Mouse (Mus musculus) liver, postnatal 0 days (tissue): ENCODE results near the gene Wdpcp. TPM values are rescaled to one million over a fixed set of nuclear protein-coding genes. Genes with fewer than 3 reads are reported as not detected.
A peak's percentile ranks its signal among the peaks of the same experiment; 100 is the strongest.

Experiments used
- ATAC-seq: fragments of 200-750 bp; cut with Nextera tagmentation; 2 replicates; pipeline ENCODE4 v1.8.0; 2017; ENCODE audit warnings: mild to moderate bottlenecking, moderate library complexity
- DNase-seq: peaks from one replicate; pipeline ENCODE4 v3.0.0-alpha.2; 2016
- H3K27ac ChIP-seq: fragments of 300-500 bp; sonication (generic); 2 replicates; pipeline ENCODE4 v1.5.1; 2014; ENCODE audit warnings: antibody characterized with exemption, moderate library complexity, mild to moderate bottlenecking, low read depth
- H3K27me3 ChIP-seq: fragments of 300-500 bp; sonication (generic); 2 replicates; pipeline ENCODE4 v1.6.1; 2014; ENCODE audit warnings: low read length, control low read depth, mixed read lengths; ENCODE audit not compliant: insufficient read depth
- H3K36me3 ChIP-seq: fragments of 300-500 bp; sonication (generic); replicated peaks from 2 replicates; pipeline ENCODE4 v1.6.1; 2014; ENCODE audit warnings: mild to moderate bottlenecking, control low read depth, low read length, moderate library complexity, mixed read lengths; ENCODE audit not compliant: insufficient read depth
- H3K4me1 ChIP-seq: fragments of 300-500 bp; sonication (generic); 2 replicates; pipeline ENCODE4 v1.6.1; 2014; ENCODE audit warnings: antibody characterized with exemption, mild to moderate bottlenecking, control low read depth; ENCODE audit not compliant: insufficient read depth
- H3K4me2 ChIP-seq: fragments of 300-500 bp; sonication (generic); 2 replicates; pipeline ENCODE4 v1.6.1; 2014; ENCODE audit warnings: low read depth, mild to moderate bottlenecking, low read length, moderate library complexity, mixed read lengths
- H3K4me3 ChIP-seq: fragments of 300-500 bp; sonication (generic); 2 replicates; pipeline ENCODE4 v1.5.1; 2014; ENCODE audit warnings: low read depth, low read length
- H3K9ac ChIP-seq: fragments of 300-500 bp; sonication (generic); replicated peaks from 2 replicates; pipeline ENCODE4 v1.6.1; 2014; ENCODE audit warnings: mild to moderate bottlenecking, moderate library complexity
- H3K9me3 ChIP-seq: fragments of 300-500 bp; sonication (generic); 2 replicates; pipeline ENCODE4 v1.6.1; 2016; ENCODE audit warnings: mild to moderate bottlenecking, control low read depth, low read length, mixed read lengths
- CTCF ChIP-seq: sonication (generic); IDR thresholded peaks from 2 replicates; pipeline ENCODE4 v1.5.1; 2016; ENCODE audit warnings: antibody characterized with exemption, low read depth
- EP300 ChIP-seq: IDR thresholded peaks from 2 replicates; pipeline ENCODE4 v1.6.1; 2016; ENCODE audit warnings: antibody characterized with exemption, low read depth, mild to moderate bottlenecking
- WGBS: fragments of 180-500 bp; shearing (Covaris S2); extraction: QIAGEN DNeasy Blood & Tissue Kit; methylation state at CpG from one replicate; pipeline ENCODE4 v1.1.7; 2014; ENCODE audit not compliant: insufficient replicate concordance; 5-methylcytosine and 5-hydroxymethylcytosine counted together
- polyA plus RNA-seq: library from polyadenylated mRNA; unstranded; fragments of >200 nt; fragmentation: Nextera tagmentation; extraction: Ambion mirVana; gene quantifications from 2 replicates; pipeline ENCODE4 v1.2.1, GENCODE M21; 2015

The Wdpcp gene
- polyA plus RNA-seq, 1 experiment from 2014 or later: 0.60 TPM

- H3K9me3 ChIP-seq: no peaks in the 10 kb centered on the region
- peaks cover 3% of the 10 kb centered on the region; the same call in 1 of the 2 replicates for H3K4me1 ChIP-seq
- H3K9ac ChIP-seq: no peak overlapping the region
- no peaks in the 10 kb centered on the region for H3K27me3 ChIP-seq
- H3K27ac ChIP-seq: peak overlapping the region; percentile 61
- H3K4me2 ChIP-seq: peak overlapping the region; percentile 53
- WGBS: 77% methylated on average over 12 of the region's 12 CpGs
- peak overlapping the region; percentile 16; the same call in 1 of the 2 replicates for H3K4me3 ChIP-seq
- ATAC-seq (peak; percentile 86), DNase-seq (no peak)
- TF ChIP-seq EP300: no peak
- TF ChIP-seq CTCF: no peak
- H3K36me3 ChIP-seq: no peaks in the 10 kb centered on the region
Observed at GRCm38 (mm10) chr11:21550222-21551173, 21.5 kb upstream of the Wdpcp start.

- ATAC-seq: no peak
- Histone ChIP-seq H3K9me3 (no peaks in the 10 kb centered on the region), H3K27ac (no peak overlapping the region), H3K36me3 (no peaks in the 10 kb centered on the region; the same call in 1 of the 2 replicates), H3K4me3 (no peak overlapping the region), H3K4me2 (no peak overlapping the region), H3K9ac (no peak overlapping the region), H3K4me1 (peaks cover 3% of the 10 kb centered on the region; the same call in 1 of the 2 replicates), H3K27me3 (no peaks in the 10 kb centered on the region)
- 36% methylated on average over 3 of the region's 3 CpGs for WGBS
- DNase-seq: no peak
- TF ChIP-seq EP300: no peak
- TF ChIP-seq CTCF: no peak
Observed at GRCm38 (mm10) chr11:21552049-21552448, 20.0 kb upstream of the Wdpcp start.

- H3K4me3 ChIP-seq: no peak overlapping the region
- 0 out of 2 replicates have a peak, but pooled peaks cover under 1% of the 10 kb centered on the region for H3K4me1 ChIP-seq
- H3K27me3 ChIP-seq: no peaks in the 10 kb centered on the region
- H3K4me2 ChIP-seq: no peak overlapping the region
- peaks cover 49% of the 10 kb centered on the region for H3K36me3 ChIP-seq
- ATAC-seq (no peak), DNase-seq (no peak)
- H3K27ac ChIP-seq: no peak overlapping the region
- WGBS: 82% methylated on average over 11 of the region's 11 CpGs
- TF ChIP-seq EP300 (no peak), CTCF (no peak)
- no peaks in the 10 kb centered on the region for H3K9me3 ChIP-seq
- H3K9ac ChIP-seq: no peak overlapping the region
Observed at GRCm38 (mm10) chr11:21559727-21560126, 12.3 kb upstream of the Wdpcp start.

- H3K27ac ChIP-seq: no peak overlapping the region
Observed at GRCm38 (mm10) chr11:21561347-21561746, 10.7 kb upstream of the Wdpcp start.

GRCm38 (mm10) chr11:21563617-21564325 is 8.3 kb upstream of the Wdpcp start:
- Histone ChIP-seq H3K4me2 (no peak overlapping the region), H3K4me3 (no peak overlapping the region), H3K36me3 (peaks cover 42% of the 10 kb centered on the region), H3K27ac (no peak overlapping the region; the same call in 1 of the 2 replicates), H3K9ac (no peak overlapping the region), H3K4me1 (0 out of 2 replicates have a peak, but pooled peaks cover 5% of the 10 kb centered on the region), H3K9me3 (no peaks in the 10 kb centered on the region), H3K27me3 (no peaks in the 10 kb centered on the region)
- WGBS: 64% methylated on average over 4 of the region's 4 CpGs
- ATAC-seq: no peak
- no peak for DNase-seq
- TF ChIP-seq EP300: no peak
- no peak for TF ChIP-seq CTCF

More at GRCm38 (mm10) chr11:21561347-21561746, 10.7 kb upstream of the Wdpcp start:
- 88% methylated on average over 5 of the region's 5 CpGs for WGBS
- TF ChIP-seq EP300: no peak
- TF ChIP-seq CTCF: no peak
- Histone ChIP-seq H3K4me2 (no peak overlapping the region), H3K4me3 (no peak overlapping the region), H3K27me3 (no peaks in the 10 kb centered on the region), H3K36me3 (peaks cover 53% of the 10 kb centered on the region), H3K4me1 (0 out of 2 replicates have a peak, but pooled peaks cover 3% of the 10 kb centered on the region), H3K9me3 (no peaks in the 10 kb centered on the region), H3K9ac (no peak overlapping the region)
- ATAC-seq (no peak), DNase-seq (no peak)
